Mouse (Mus musculus): ENCODE measurements around the gene Kcnk18.

The Kcnk18 gene

GRCm38 (mm10) chr19:59218991-59219390 lies at the start of gene Kcnk18:
TSS of gene Kcnk18 (plus strand) at chr19:59219214.
- DNase-seq = no peak

GRCm38 (mm10) chr19:59169936-59170765 lies 48.9 kb upstream of the Kcnk18 start, which contains the start of gene Vax1:
TSS of gene Vax1 (minus strand) at chr19:59170056.
- peak; percentile 26 to 38 for DNase-seq

- no peak for DNase-seq
Measured at GRCm38 (mm10) chr19:59170766-59171095, 48.3 kb upstream of the Kcnk18 start.

- DNase-seq = peak; percentile 20
Measured at GRCm38 (mm10) chr19:59171151-59171870, 47.7 kb upstream of the Kcnk18 start.

- DNase-seq = peak in 1 of 2 experiments; percentile 11
Measured at GRCm38 (mm10) chr19:59171871-59172245, 47.2 kb upstream of the Kcnk18 start.

- DNase-seq = peak in 1 of 2 experiments; percentile 10
Measured at GRCm38 (mm10) chr19:59172781-59173180, 46.2 kb upstream of the Kcnk18 start.

GRCm38 (mm10) chr19:59173341-59174015 lies 45.5 kb upstream of the Kcnk18 start:
- DNase-seq = peak in 1 of 2 experiments; percentile 8

GRCm38 (mm10) chr19:59184000-59184399 lies 35.0 kb upstream of the Kcnk18 start:
- peak; percentile 12 to 40 for DNase-seq

- no peak for DNase-seq
Measured at GRCm38 (mm10) chr19:59188981-59189380, 30.0 kb upstream of the Kcnk18 start.

- DNase-seq = no peak
Measured at GRCm38 (mm10) chr19:59190431-59191122, 28.4 kb upstream of the Kcnk18 start.

- peak in 1 of 2 experiments; percentile 7 for DNase-seq
Measured at GRCm38 (mm10) chr19:59191123-59191505, 27.9 kb upstream of the Kcnk18 start.

- no peak for DNase-seq
Measured at GRCm38 (mm10) chr19:59192491-59192890, 26.5 kb upstream of the Kcnk18 start.

- peak in 1 of 2 experiments; percentile 14 for DNase-seq
Measured at GRCm38 (mm10) chr19:59193456-59193855, 25.6 kb upstream of the Kcnk18 start.

GRCm38 (mm10) chr19:59193986-59194820 lies 24.8 kb upstream of the Kcnk18 start:
- DNase-seq = peak in 1 of 2 experiments; percentile 13

GRCm38 (mm10) chr19:59195181-59195770 lies 23.7 kb upstream of the Kcnk18 start:
- DNase-seq = no peak

GRCm38 (mm10) chr19:59196111-59196666 lies 22.8 kb upstream of the Kcnk18 start:
- DNase-seq = peak; percentile 63 to 72

- DNase-seq = peak; percentile 17 to 57
Measured at GRCm38 (mm10) chr19:59198161-59198560, 20.9 kb upstream of the Kcnk18 start.

- peak; percentile 88 to 90 for DNase-seq
Measured at GRCm38 (mm10) chr19:59208475-59208874, 10.5 kb upstream of the Kcnk18 start.

- no peak for DNase-seq
Measured at GRCm38 (mm10) chr19:59208986-59209385, 10.0 kb upstream of the Kcnk18 start.

- DNase-seq = no peak
Measured at GRCm38 (mm10) chr19:59216891-59217290, 2.1 kb upstream of the Kcnk18 start.

- no peak for DNase-seq
Measured at GRCm38 (mm10) chr19:59221131-59221530, 2.1 kb downstream of the Kcnk18 start.

Data from cerebellum, postnatal 14 days (tissue).